Mouse (Mus musculus) lung, postnatal 36 days (tissue): Measurements from ENCODE around the gene Lgals3bp.

Experiments used
- DNase-seq: peaks from one replicate; pipeline ENCODE4 v3.0.0; 2022; ENCODE audit warnings: mixed read lengths

Gene Lgals3bp

GRCm38 (mm10) chr11:118360907-118361341, 41.0 kb downstream of the Lgals3bp start:
- peak; percentile 78 for DNase-seq

DNA sequence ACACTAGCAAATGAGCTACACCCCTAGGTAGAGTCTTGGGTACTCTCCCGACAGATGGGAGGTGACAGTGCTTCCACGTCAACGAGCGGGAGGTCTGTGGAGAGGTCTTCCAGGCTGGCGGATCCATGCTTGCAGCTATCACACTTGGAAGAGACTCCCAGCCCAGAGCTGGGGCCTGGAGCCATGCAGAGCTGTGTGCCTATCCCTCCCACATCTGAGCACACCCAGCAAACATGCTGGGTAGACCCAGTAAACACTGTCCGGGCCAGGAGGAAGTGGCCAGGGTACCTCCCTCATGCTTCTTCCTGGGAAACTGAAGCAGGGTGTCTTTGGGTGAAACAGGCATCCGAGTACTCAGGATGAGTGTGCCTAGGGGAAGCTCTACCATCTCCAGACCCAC, 41.4 kb downstream of the Lgals3bp start:
- DNase-seq = peak; percentile 79

GRCm38 (mm10) chr11:118355640-118356039, 46.3 kb downstream of the Lgals3bp start, which contains the start of gene Timp2:
Timp2 (minus strand) TSS chr11:118355740.
- no peak for DNase-seq

GRCm38 (mm10) chr11:118355205-118355604, 46.7 kb downstream of the Lgals3bp start:
- DNase-seq = peak; percentile 92

- peak; percentile 51 for DNase-seq
Observed at GRCm38 (mm10) chr11:118354636-118355191, 47.2 kb downstream of the Lgals3bp start.

- DNase-seq = no peak
Observed at GRCm38 (mm10) chr11:118349494-118349893, 52.4 kb downstream of the Lgals3bp start.

- DNase-seq = peak; percentile 90
Observed at GRCm38 (mm10) chr11:118348877-118349276, 53.0 kb downstream of the Lgals3bp start.

GRCm38 (mm10) chr11:118348419-118348818, 53.5 kb downstream of the Lgals3bp start:
- no peak for DNase-seq

- no peak for DNase-seq
Observed at GRCm38 (mm10) chr11:118347911-118348310, 54.0 kb downstream of the Lgals3bp start.

GRCm38 (mm10) chr11:118347391-118347790, 54.5 kb downstream of the Lgals3bp start:
- DNase-seq = peak; percentile 48

DNA sequence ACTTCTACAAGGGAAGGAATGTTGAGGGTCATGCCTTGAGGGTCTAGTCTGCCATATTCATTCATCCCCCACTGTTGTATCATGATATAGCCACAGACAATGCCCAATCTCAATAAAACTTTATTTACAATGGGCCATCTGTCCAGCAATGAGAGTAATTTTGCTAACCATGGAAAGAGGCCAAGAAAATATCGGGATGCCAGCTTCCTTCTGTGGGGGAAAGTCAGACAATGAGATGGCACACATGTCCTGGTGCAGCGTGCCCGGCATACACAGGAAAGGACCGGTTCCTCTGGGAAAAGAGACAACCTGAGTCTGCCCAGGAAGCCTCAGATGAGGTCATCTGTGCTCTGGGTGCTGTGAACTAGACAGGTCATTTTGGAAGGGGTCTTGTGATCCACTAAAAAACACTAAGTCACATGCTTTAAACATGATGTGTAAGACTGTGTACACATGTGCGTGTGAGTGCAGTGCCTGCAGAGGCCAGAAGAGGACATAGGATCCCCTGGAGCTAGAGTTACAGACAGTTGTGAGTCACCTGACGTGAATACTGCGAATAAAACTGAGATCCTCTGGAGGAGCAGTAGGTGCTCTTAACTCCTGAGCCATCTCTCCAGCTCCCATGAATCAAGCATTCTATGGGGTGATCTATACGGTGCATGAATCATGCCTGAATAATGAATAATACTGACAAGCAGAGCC, 55.3 kb downstream of the Lgals3bp start:
- DNase-seq = no peak

DNA sequence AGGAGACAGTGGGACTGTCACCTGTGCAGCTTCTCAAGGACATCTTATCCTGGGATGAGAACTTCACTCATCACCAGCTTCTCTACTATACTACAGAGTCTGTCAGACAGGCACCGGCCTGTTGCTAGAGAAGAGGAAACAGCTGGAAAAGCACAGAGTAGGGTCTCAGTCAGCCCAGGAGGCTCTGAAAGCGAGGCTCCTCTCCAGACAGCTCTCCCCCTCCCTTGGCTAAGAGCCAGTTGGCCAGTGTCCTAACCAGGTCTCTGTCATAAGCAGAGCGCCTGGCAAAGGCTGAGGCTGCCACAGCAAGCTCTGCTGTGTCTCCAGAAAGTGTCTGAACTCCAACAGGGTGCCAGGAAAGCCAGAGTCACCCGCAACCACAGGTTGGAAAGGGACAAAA, 56.2 kb downstream of the Lgals3bp start:
- DNase-seq = no peak

DNA sequence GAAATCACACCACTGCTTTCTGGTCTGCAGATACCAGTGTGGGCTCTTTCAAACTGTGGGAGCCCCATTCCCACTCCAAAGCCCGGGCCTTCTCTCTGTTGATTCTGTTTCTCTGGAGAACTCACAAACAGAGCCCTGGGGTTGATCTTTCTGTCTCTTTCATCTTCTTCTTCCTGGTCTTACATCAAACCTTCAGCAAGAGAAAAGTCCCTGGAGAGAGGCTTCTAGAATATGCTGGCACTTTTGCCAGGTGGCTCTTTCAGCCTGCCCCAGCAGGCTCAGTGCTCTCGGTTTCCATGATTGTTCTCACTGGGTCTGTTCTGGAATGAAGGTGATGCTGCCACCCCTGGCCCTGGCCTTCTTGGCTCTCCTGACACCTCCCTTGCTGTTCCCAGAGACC, 58.3 kb downstream of the Lgals3bp start:
- DNase-seq = no peak
